ENCODE assay signal across 28 mouse cellular contexts in genomic region chr14:63020524-63021156, GRCm38 (mm10). TPM values are rescaled to one million over a fixed set of nuclear protein-coding genes. Genes with fewer than 3 reads are reported as not detected.
DNase-seq lines count a peak whose midpoint lies in the region; ATAC-seq lines count a peak whose summit lies in the region.
"Had no signal": no experiment of that assay in that cellular context is flagged by ENCODE, and none has a peak within 500 bp of the region (broad histone marks: within the 10 kb centered on the region; RNA-seq: fewer than 3 reads in every experiment).

No protein-coding gene starts in this region.

- no peak overlapping the region for H3K4me2 ChIP-seq in kidney, embryonic 16.5 days (replicated peaks; ENCODE audit: low read depth, low read length)
- H3K4me2 ChIP-seq: forebrain, embryonic 12.5 days; hindbrain, embryonic 14.5 days; liver, embryonic 12.5 days; neural tube, embryonic 13.5 days had no signal

- WGBS in kidney, embryonic 16.5 days, result 59% methylated on average over 6 of the region's 6 CpGs

- H3K27ac ChIP-seq in kidney, embryonic 16.5 days (ENCODE audit: low read length), result no peak overlapping the region
- H3K27ac ChIP-seq: forebrain, embryonic 12.5 days; hindbrain, embryonic 14.5 days; liver, embryonic 12.5 days; neural tube, embryonic 13.5 days had no signal

- peak; percentile 17 for DNase-seq in adrenal gland, postnatal 14 days
- no peak for DNase-seq in adrenal gland, postnatal 4 days (ENCODE audit: low spot score in 2 of 2)
- DNase-seq in 3T3-L1 (ENCODE audit: low read depth, low spot score), result peak; percentile 92
- DNase-seq in brain, adult 2 months (ENCODE audit: low read depth, low spot score), result peak; percentile 71
- peak; percentile 15 to 26 for DNase-seq in left cerebral cortex, postnatal 14 days (ENCODE audit: low spot score in 2 of 2)
- no peak for DNase-seq in cerebellum, postnatal 25 days
- no peak for DNase-seq in kidney, postnatal 10 days
- DNase-seq: cerebellum, adult 18-20 months; heart, postnatal 10 days; thymus, postnatal 25 days had no signal

- H3K9ac ChIP-seq in kidney, embryonic 16.5 days (replicated peaks; ENCODE audit: low read length), result no peak overlapping the region
- H3K9ac ChIP-seq: forebrain, embryonic 12.5 days; hindbrain, embryonic 14.5 days; liver, embryonic 12.5 days; neural tube, embryonic 13.5 days had no signal

- H3K4me1 ChIP-seq in kidney, embryonic 16.5 days (ENCODE audit: insufficient read depth, low read length), result no peaks in the 10 kb centered on the region
- H3K4me1 ChIP-seq: forebrain, embryonic 12.5 days; liver, embryonic 12.5 days; neural tube, embryonic 13.5 days had no signal

- no peaks in the 10 kb centered on the region for H3K36me3 ChIP-seq in kidney, embryonic 16.5 days (ENCODE audit: insufficient read depth, low read length)
- H3K36me3 ChIP-seq: forebrain, embryonic 12.5 days; liver, embryonic 12.5 days; neural tube, embryonic 13.5 days had no signal

- H3K27me3 ChIP-seq in kidney, embryonic 16.5 days (ENCODE audit: insufficient read depth, low read length), result no peaks in the 10 kb centered on the region
- H3K27me3 ChIP-seq: forebrain, embryonic 12.5 days; neural tube, embryonic 13.5 days had no signal

- H3K9me3 ChIP-seq in kidney, embryonic 16.5 days (ENCODE audit: low read length), result no peaks in the 10 kb centered on the region
- H3K9me3 ChIP-seq: forebrain, embryonic 12.5 days; liver, embryonic 12.5 days; neural tube, embryonic 13.5 days had no signal

- intact Hi-C loops in left cerebral cortex, postnatal 14 days (cut with DNase I), result no loop called here

- H3K4me3 ChIP-seq in kidney, embryonic 16.5 days (ENCODE audit: low read length), result no peak overlapping the region
- H3K4me3 ChIP-seq: forebrain, embryonic 12.5 days; liver, embryonic 12.5 days; neural tube, embryonic 13.5 days had no signal

- ATAC-seq in kidney, embryonic 16.5 days (ENCODE audit: low FRiP score, low TSS enrichment), result no peak
- ATAC-seq: intestine, postnatal 0 days; liver, embryonic 12.5 days; midbrain, embryonic 16.5 days had no signal

RNA-seq across cellular contexts. Expression of gene Defb43, which starts 9.1 kb away (rescaled TPM):
- not detected in 2 replicates for total RNA-seq in adrenal gland, postnatal 14 days (2021)
- total RNA-seq in adrenal gland, postnatal 4 days (2021), result not detected
- total RNA-seq in left cerebral cortex, postnatal 14 days (2021), result not detected
- polyA plus RNA-seq in kidney, embryonic 16.5 days (2015; fragmentation: Nextera tagmentation; extraction: Ambion mirVana), result not detected in 2 replicates
- total RNA-seq: ES-E14; gastrocnemius, adult 8-10 months; heart, adult 8-10 months; heart, postnatal 10 days; left cerebral cortex, adult 18-20 months; megakaryocyte, adult 5-6 weeks had no signal
- polyA plus RNA-seq: brain, embryonic 14.5 days; embryonic facial prominence, embryonic 14.5 days; forebrain, embryonic 12.5 days; hindbrain, embryonic 14.5 days; intestine, postnatal 0 days; large intestine, adult 2 months; liver, embryonic 12.5 days; lung, embryonic 16.5 days; midbrain, embryonic 16.5 days; neural tube, embryonic 13.5 days; spleen, adult 2 months; stomach, embryonic 16.5 days had no signal

RNA-seq across cellular contexts. Expression of gene Defb47, which starts 22.8 kb away (rescaled TPM):
- total RNA-seq in adrenal gland, postnatal 14 days (2021), result not detected in 2 replicates
- total RNA-seq in adrenal gland, postnatal 4 days (2021), result not detected
- not detected for total RNA-seq in left cerebral cortex, postnatal 14 days (2021)
- not detected in 2 replicates for polyA plus RNA-seq in kidney, embryonic 16.5 days (2015; fragmentation: Nextera tagmentation; extraction: Ambion mirVana)
- total RNA-seq: ES-E14; gastrocnemius, adult 8-10 months; heart, adult 8-10 months; heart, postnatal 10 days; left cerebral cortex, adult 18-20 months; megakaryocyte, adult 5-6 weeks had no signal
- polyA plus RNA-seq: brain, embryonic 14.5 days; embryonic facial prominence, embryonic 14.5 days; forebrain, embryonic 12.5 days; hindbrain, embryonic 14.5 days; intestine, postnatal 0 days; large intestine, adult 2 months; liver, embryonic 12.5 days; lung, embryonic 16.5 days; midbrain, embryonic 16.5 days; neural tube, embryonic 13.5 days; spleen, adult 2 months; stomach, embryonic 16.5 days had no signal

RNA-seq across cellular contexts. Expression of gene Defb42, which starts 26.2 kb away (rescaled TPM):
- 0.86 and 1.7 TPM in 2 replicates for total RNA-seq in adrenal gland, postnatal 14 days (2021)
- total RNA-seq in adrenal gland, postnatal 4 days (2021), result 1 to 10 TPM in 1 of 2 experiments, under 1 TPM in 1; 0.82 to 1.8 TPM
- not detected for total RNA-seq in left cerebral cortex, postnatal 14 days (2021)
- 1.1 and 2.5 TPM in 2 replicates for polyA plus RNA-seq in kidney, embryonic 16.5 days (2015; fragmentation: Nextera tagmentation; extraction: Ambion mirVana)
- total RNA-seq: gastrocnemius, adult 8-10 months; left cerebral cortex, adult 18-20 months; megakaryocyte, adult 5-6 weeks had no signal
- polyA plus RNA-seq: brain, embryonic 14.5 days; forebrain, embryonic 12.5 days; hindbrain, embryonic 14.5 days; large intestine, adult 2 months; midbrain, embryonic 16.5 days; neural tube, embryonic 13.5 days had no signal

RNA-seq across cellular contexts. Expression of gene Defb30, which starts 29.1 kb away (rescaled TPM):
- total RNA-seq in adrenal gland, postnatal 14 days (2021), result not detected in 2 replicates
- total RNA-seq in adrenal gland, postnatal 4 days (2021), result not detected
- not detected for total RNA-seq in left cerebral cortex, postnatal 14 days (2021)
- polyA plus RNA-seq in kidney, embryonic 16.5 days (2015; fragmentation: Nextera tagmentation; extraction: Ambion mirVana), result not detected in 2 replicates
- total RNA-seq: gastrocnemius, adult 8-10 months; heart, adult 8-10 months; heart, postnatal 10 days; left cerebral cortex, adult 18-20 months; megakaryocyte, adult 5-6 weeks had no signal
- polyA plus RNA-seq: brain, embryonic 14.5 days; embryonic facial prominence, embryonic 14.5 days; forebrain, embryonic 12.5 days; hindbrain, embryonic 14.5 days; intestine, postnatal 0 days; large intestine, adult 2 months; liver, embryonic 12.5 days; lung, embryonic 16.5 days; midbrain, embryonic 16.5 days; neural tube, embryonic 13.5 days; spleen, adult 2 months; stomach, embryonic 16.5 days had no signal

RNA-seq across cellular contexts. Expression of gene Defb48, which starts 36.3 kb away (rescaled TPM):
- total RNA-seq in adrenal gland, postnatal 14 days (2021), result not detected in 2 replicates
- total RNA-seq in adrenal gland, postnatal 4 days (2021), result not detected
- total RNA-seq in left cerebral cortex, postnatal 14 days (2021), result not detected
- not detected in 2 replicates for polyA plus RNA-seq in kidney, embryonic 16.5 days (2015; fragmentation: Nextera tagmentation; extraction: Ambion mirVana)
- total RNA-seq: ES-E14; gastrocnemius, adult 8-10 months; heart, adult 8-10 months; heart, postnatal 10 days; left cerebral cortex, adult 18-20 months; megakaryocyte, adult 5-6 weeks had no signal
- polyA plus RNA-seq: brain, embryonic 14.5 days; embryonic facial prominence, embryonic 14.5 days; forebrain, embryonic 12.5 days; hindbrain, embryonic 14.5 days; intestine, postnatal 0 days; large intestine, adult 2 months; liver, embryonic 12.5 days; lung, embryonic 16.5 days; midbrain, embryonic 16.5 days; neural tube, embryonic 13.5 days; spleen, adult 2 months; stomach, embryonic 16.5 days had no signal

Comparison
In these comparisons a context has a peak if more than half of its experiments do, and no peak if none do; other contexts are left out.
1. DNase-seq: peak in adrenal gland, postnatal 14 days (single experiment), 3T3-L1 (single experiment), brain, adult 2 months (single experiment) and left cerebral cortex, postnatal 14 days (2 of 2); none in adrenal gland, postnatal 4 days (0 of 2), cerebellum, postnatal 25 days (0 of 2) and kidney, postnatal 10 days (single experiment).